Mouse (Mus musculus) liver, embryonic 14.5 days (tissue): ENCODE measurements around the gene Dclre1a. TPM values are rescaled to one million over a fixed set of nuclear protein-coding genes. Genes with fewer than 3 reads are reported as not detected.

ENCODE experiments used
- ATAC-seq: fragments of 200-750 bp; cut with Nextera tagmentation; 2 replicates; pipeline ENCODE4 v1.8.0; 2017; ENCODE audit warnings: moderate number of reproducible peaks, mild to moderate bottlenecking, moderate library complexity; ENCODE audit not compliant: insufficient read depth
- DNase-seq, 3 experiments: peaks; one replicate each; pipeline ENCODE4 v3.0.0-alpha.2; 2012 to 2013; ENCODE audit warnings: low read depth in 3 of 3, low spot score in 3 of 3
- H3K27ac ChIP-seq: fragments of 300-500 bp; sonication (generic); 2 replicates; pipeline ENCODE4 v1.5.1; 2014; ENCODE audit warnings: moderate library complexity, mild to moderate bottlenecking, control low read depth, inconsistent platforms
- H3K27me3 ChIP-seq: fragments of 300-500 bp; sonication (generic); 2 replicates; pipeline ENCODE4 v1.6.1; 2014; ENCODE audit warnings: mild to moderate bottlenecking, low read length, moderate library complexity; ENCODE audit not compliant: control insufficient read depth, insufficient read depth
- H3K36me3 ChIP-seq: fragments of 300-500 bp; sonication (generic); replicated peaks from 2 replicates; pipeline ENCODE4 v1.6.1; 2014; ENCODE audit warnings: low read depth; ENCODE audit not compliant: control insufficient read depth, insufficient read depth
- H3K4me1 ChIP-seq, 2 experiments: fragments of 200-500 bp in 1 of 2; fragments of 300-500 bp in 1 of 2; sonication (generic) in 1 of 2; replicated peaks; 2 replicates each; pipeline ENCODE4 v1.6.1; 2012 to 2014; ENCODE audit warnings: antibody characterized with exemption in 1 of 2, inconsistent platforms in 1 of 2, low read length in 1 of 2; ENCODE audit not compliant: control insufficient read depth in 2 of 2, insufficient read depth in 2 of 2
- H3K4me2 ChIP-seq: fragments of 300-500 bp; sonication (generic); 2 replicates; pipeline ENCODE4 v1.6.1; 2014; ENCODE audit warnings: low read depth, mild to moderate bottlenecking, control low read depth, moderate library complexity
- H3K4me3 ChIP-seq, 2 experiments: fragments of 200-500 bp in 1 of 2; fragments of 300-500 bp in 1 of 2; sonication (generic) in 1 of 2; 2 replicates each; pipeline ENCODE4 v1.5.1; 2012 to 2014; ENCODE audit warnings: low read depth in 2 of 2, low read length in 2 of 2, mild to moderate bottlenecking in 2 of 2, control low read depth in 1 of 2, inconsistent platforms in 1 of 2, moderate library complexity in 1 of 2; ENCODE audit not compliant: insufficient read depth in 1 of 2
- H3K9ac ChIP-seq: fragments of 300-500 bp; sonication (generic); replicated peaks from 2 replicates; pipeline ENCODE4 v1.6.1; 2014; ENCODE audit warnings: mild to moderate bottlenecking, control low read depth, moderate library complexity
- H3K9me3 ChIP-seq: fragments of 300-500 bp; sonication (generic); 2 replicates; pipeline ENCODE4 v1.6.1; 2016; ENCODE audit warnings: low read length, mixed read lengths; ENCODE audit not compliant: control insufficient read depth
- CTCF ChIP-seq: IDR thresholded peaks from 2 replicates; pipeline ENCODE4 v1.5.1; 2016; ENCODE audit warnings: antibody characterized with exemption, low read depth, control low read depth
- EP300 ChIP-seq: IDR thresholded peaks from 2 replicates; pipeline ENCODE4 v1.6.1; 2016; ENCODE audit warnings: antibody characterized with exemption, low read depth
- WGBS: fragments of 180-500 bp; shearing (Covaris S2); extraction: QIAGEN DNeasy Blood & Tissue Kit; methylation state at CpG from one replicate; pipeline ENCODE4 v1.1.7; 2014; ENCODE audit not compliant: insufficient replicate concordance; 5-methylcytosine and 5-hydroxymethylcytosine counted together
- polyA plus RNA-seq, 2 experiments: library from polyadenylated mRNA; depleted of rRNA in 1 of 2; stranded (reverse) in 1 of 2; unstranded in 1 of 2; fragments of >200 nt; fragmentation: Nextera tagmentation in 1 of 2; extraction: Ambion mirVana in 1 of 2; gene quantifications; 2 replicates each; pipeline versions ENCODE4 v1.2.1 to v1.2.3; 2012 to 2014

Dclre1a gene
- polyA plus RNA-seq, 2 experiments, result 12.0 to 17.9 TPM

- H3K4me2 ChIP-seq, result no peak overlapping the region
- no peak overlapping the region for H3K4me3 ChIP-seq
- no peak for DNase-seq
- H3K9me3 ChIP-seq, result no peaks in the 10 kb centered on the region
- 71% methylated on average over 6 of the region's 6 CpGs for WGBS
- H3K9ac ChIP-seq, result no peak overlapping the region
- no peaks in the 10 kb centered on the region for H3K27me3 ChIP-seq
- TF ChIP-seq EP300 (no peak), CTCF (no peak)
- no peak for ATAC-seq
- H3K27ac ChIP-seq, result no peak overlapping the region
- H3K4me1 ChIP-seq, result no peaks in the 10 kb centered on the region
- H3K36me3 ChIP-seq, result peaks cover 28% of the 10 kb centered on the region
Measured at GRCm38 (mm10) chr19:56588205-56588626, 40.2 kb upstream of the Dclre1a start.

- peaks cover 17% of the 10 kb centered on the region for H3K36me3 ChIP-seq
- ATAC-seq, result no peak
Measured at GRCm38 (mm10) chr19:56586320-56586719, 38.3 kb upstream of the Dclre1a start.

GRCm38 (mm10) chr19:56584288-56584687 is 36.3 kb upstream of the Dclre1a start:
- Histone ChIP-seq H3K4me3 (no peak overlapping the region), H3K27me3 (no peaks in the 10 kb centered on the region), H3K9ac (no peak overlapping the region), H3K27ac (no peak overlapping the region), H3K4me1 (no peaks in the 10 kb centered on the region), H3K36me3 (peaks cover 10% of the 10 kb centered on the region), H3K9me3 (no peaks in the 10 kb centered on the region), H3K4me2 (no peak overlapping the region)
- WGBS, result 76% methylated on average over 3 of the region's 3 CpGs
- DNase-seq (no peak), ATAC-seq (no peak)
- no peak for TF ChIP-seq EP300
- no peak for TF ChIP-seq CTCF

More at GRCm38 (mm10) chr19:56586320-56586719, 38.3 kb upstream of the Dclre1a start:
- H3K4me1 ChIP-seq, result no peaks in the 10 kb centered on the region
- no peaks in the 10 kb centered on the region for H3K9me3 ChIP-seq
- H3K27ac ChIP-seq, result no peak overlapping the region
- WGBS, result 75% methylated on average over 8 of the region's 8 CpGs
- no peak overlapping the region for H3K4me2 ChIP-seq
- no peaks in the 10 kb centered on the region for H3K27me3 ChIP-seq
- no peak for TF ChIP-seq CTCF
- no peak for TF ChIP-seq EP300
- H3K9ac ChIP-seq, result no peak overlapping the region
- no peak overlapping the region for H3K4me3 ChIP-seq
- DNase-seq, result no peak

GRCm38 (mm10) chr19:56583785-56584184 is 35.8 kb upstream of the Dclre1a start:
- WGBS, result 66% methylated on average over 5 of the region's 5 CpGs

GRCm38 (mm10) chr19:56581981-56582380 is 34.0 kb upstream of the Dclre1a start:
- ATAC-seq (no peak), DNase-seq (no peak)
- TF ChIP-seq EP300 (no peak), CTCF (no peak)
- H3K4me2 ChIP-seq, result no peak overlapping the region
- WGBS, result 83% methylated on average over 5 of the region's 5 CpGs
- H3K36me3 ChIP-seq, result peaks cover 6% of the 10 kb centered on the region; the same call in 1 of the 2 replicates
- no peaks in the 10 kb centered on the region for H3K9me3 ChIP-seq
- H3K27ac ChIP-seq, result no peak overlapping the region
- H3K4me3 ChIP-seq, result no peak overlapping the region
- H3K4me1 ChIP-seq, result 0 out of 4 replicates have a peak, but pooled peaks cover 0 to 3% of the 10 kb centered on the region in 2 experiments
- no peaks in the 10 kb centered on the region for H3K27me3 ChIP-seq
- no peak overlapping the region for H3K9ac ChIP-seq

More at GRCm38 (mm10) chr19:56583785-56584184, 35.8 kb upstream of the Dclre1a start:
- H3K27ac ChIP-seq, result no peak overlapping the region
- no peak overlapping the region for H3K4me2 ChIP-seq
- H3K4me3 ChIP-seq, result no peak overlapping the region
- no peak for TF ChIP-seq CTCF
- TF ChIP-seq EP300, result no peak
- DNase-seq (no peak), ATAC-seq (no peak)
- no peaks in the 10 kb centered on the region for H3K27me3 ChIP-seq
- H3K9ac ChIP-seq, result no peak overlapping the region
- no peaks in the 10 kb centered on the region for H3K4me1 ChIP-seq
- H3K9me3 ChIP-seq, result no peaks in the 10 kb centered on the region
- H3K36me3 ChIP-seq, result peaks cover 7% of the 10 kb centered on the region
